Mouse (Mus musculus) midbrain, postnatal 0 days (tissue): Measurements from ENCODE around the gene Gabra5. TPM values are rescaled to one million over a fixed set of nuclear protein-coding genes. Genes with fewer than 3 reads are reported as not detected.

Source experiments
- ATAC-seq: fragments of 200-750 bp; cut with Nextera tagmentation; 2 replicates; pipeline ENCODE4 v1.8.0; 2017; ENCODE audit warnings: moderate number of reproducible peaks, mild to moderate bottlenecking, moderate TSS enrichment, moderate library complexity; ENCODE audit not compliant: low FRiP score
- DNase-seq: peaks from one replicate; pipeline ENCODE4 v3.0.0-alpha.2; 2015; ENCODE audit warnings: low spot score
- H3K27ac ChIP-seq: fragments of 300-500 bp; sonication (generic); 2 replicates; pipeline ENCODE4 v1.5.1; 2014; ENCODE audit warnings: low read depth, mild to moderate bottlenecking, low read length, mixed read lengths
- H3K27me3 ChIP-seq: fragments of 300-500 bp; sonication (generic); 2 replicates; pipeline ENCODE4 v1.6.1; 2014; ENCODE audit warnings: low read length, control low read depth, mixed read lengths; ENCODE audit not compliant: insufficient read depth
- H3K36me3 ChIP-seq: fragments of 300-500 bp; sonication (generic); 2 replicates; pipeline ENCODE4 v1.6.1; 2014; ENCODE audit warnings: low read length, control low read depth, mixed read lengths; ENCODE audit not compliant: insufficient read depth
- H3K4me1 ChIP-seq: fragments of 300-500 bp; sonication (generic); 2 replicates; pipeline ENCODE4 v1.6.1; 2014; ENCODE audit warnings: mild to moderate bottlenecking, control low read depth, antibody characterized with exemption, low read length, mixed read lengths; ENCODE audit not compliant: insufficient read depth
- H3K4me2 ChIP-seq: fragments of 300-500 bp; sonication (generic); 2 replicates; pipeline ENCODE4 v1.6.1; 2014; ENCODE audit warnings: low read depth, mild to moderate bottlenecking, low read length, mixed read lengths; ENCODE audit not compliant: poor library complexity, severe bottlenecking
- H3K4me3 ChIP-seq: fragments of 300-500 bp; sonication (generic); 2 replicates; pipeline ENCODE4 v1.5.1; 2014; ENCODE audit warnings: low read depth, mild to moderate bottlenecking, low read length, moderate library complexity
- H3K9ac ChIP-seq: fragments of 300-500 bp; sonication (generic); replicated peaks from 2 replicates; pipeline ENCODE4 v1.6.1; 2014; ENCODE audit warnings: mild to moderate bottlenecking, low read length, moderate library complexity, mixed read lengths; ENCODE audit not compliant: poor library complexity, severe bottlenecking
- H3K9me3 ChIP-seq: fragments of 300-500 bp; sonication (generic); 2 replicates; pipeline ENCODE4 v1.6.1; 2016; ENCODE audit warnings: low read length, control low read depth
- CTCF ChIP-seq: IDR thresholded peaks from 2 replicates; pipeline ENCODE4 v1.5.1; 2016; ENCODE audit warnings: antibody characterized with exemption, mild to moderate bottlenecking
- WGBS: fragments of 180-500 bp; shearing (Covaris S2); extraction: QIAGEN DNeasy Blood & Tissue Kit; methylation state at CpG from one replicate; pipeline ENCODE4 v1.1.7; 2014; 5-methylcytosine and 5-hydroxymethylcytosine counted together
- polyA plus RNA-seq: library from polyadenylated mRNA; unstranded; fragments of >200 nt; fragmentation: Nextera tagmentation; extraction: Ambion mirVana; gene quantifications from 2 replicates; pipeline ENCODE4 v1.2.1, GENCODE M21; 2015
- total RNA-seq: library from RNA; depleted of rRNA; stranded (reverse); fragments of >200 nt; gene quantifications from 2 replicates; pipeline ENCODE4 v1.2.3, GENCODE M21; 2014; rRNA removed

Gene Gabra5
- total RNA-seq (84.4 and 88.7 TPM in 2 replicates), polyA plus RNA-seq (88.1 and 90.8 TPM in 2 replicates)

DNA sequence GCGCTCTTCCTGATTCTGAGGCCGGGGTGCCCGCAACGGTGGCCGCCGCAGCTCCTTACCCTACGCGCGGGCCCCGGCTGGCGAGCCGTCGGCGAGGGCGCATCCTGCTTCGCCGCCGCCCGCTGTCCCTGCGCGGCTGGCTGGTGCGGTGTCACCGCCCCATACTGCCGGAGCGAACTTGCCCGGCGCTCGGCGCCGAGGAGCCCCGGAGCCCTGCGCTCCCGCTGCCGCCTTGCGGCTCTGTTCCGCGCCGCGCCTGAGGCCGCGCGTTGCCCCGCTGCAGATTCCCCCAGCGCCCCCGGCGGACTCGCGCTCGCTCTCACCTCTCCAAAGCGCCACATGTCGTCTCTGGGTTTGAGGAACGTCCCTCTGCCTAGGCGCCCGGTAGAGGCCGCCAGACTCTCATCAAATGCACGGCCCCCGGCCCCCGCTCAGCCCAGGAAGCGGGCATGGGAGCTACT, at the start of gene Gabra5:
Gene Gabra5, minus strand, starts transcription at position 379 of the 461 bp plus-strand sequence.
- peak; percentile 77 for TF ChIP-seq CTCF
- WGBS, result under 1% methylated on average over 59 of the region's 59 CpGs
- no peaks in the 10 kb centered on the region for H3K36me3 ChIP-seq

DNA sequence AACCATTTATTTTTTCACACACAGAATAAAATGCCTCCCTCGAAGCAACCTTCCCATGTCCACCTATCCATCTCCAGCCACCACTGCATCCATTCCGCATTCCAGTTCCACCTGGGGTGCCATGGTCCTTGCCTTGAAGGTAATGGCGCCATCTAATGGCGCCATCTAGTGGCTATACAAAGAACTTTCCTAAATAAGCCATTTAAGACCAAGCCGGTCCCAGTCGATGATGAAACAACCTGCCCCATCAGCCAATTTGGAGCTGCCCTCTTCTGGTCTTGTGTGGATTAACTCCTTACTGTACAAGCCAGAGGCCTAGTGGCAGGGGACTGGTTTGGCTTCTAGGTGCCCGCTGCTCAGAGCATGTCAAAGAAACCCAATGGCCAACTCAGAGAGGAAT, 28.7 kb upstream of the Gabra5 start:
- H3K4me2 ChIP-seq, result no peak overlapping the region
- H3K27ac ChIP-seq, result no peak overlapping the region
- no peaks in the 10 kb centered on the region for H3K36me3 ChIP-seq
- no peaks in the 10 kb centered on the region for H3K9me3 ChIP-seq
- H3K9ac ChIP-seq, result no peak overlapping the region
- H3K4me3 ChIP-seq, result no peak overlapping the region
- no peaks in the 10 kb centered on the region for H3K27me3 ChIP-seq
- peak; percentile 23 for DNase-seq
- WGBS, result 22% methylated on average over 7 of the region's 7 CpGs
- no peaks in the 10 kb centered on the region for H3K4me1 ChIP-seq
- ATAC-seq, result no peak
- peak; percentile 53 for TF ChIP-seq CTCF

More for the DNA sequence above, at the start of gene Gabra5:
- Histone ChIP-seq H3K4me3 (peak within 1 kb of the TSS; percentile 70), H3K4me1 (no peaks in the 10 kb centered on the region), H3K9ac (peak within 1 kb of the TSS; percentile 77), H3K9me3 (no peaks in the 10 kb centered on the region), H3K4me2 (peak within 1 kb of the TSS; percentile 80), H3K27me3 (peaks cover 6% of the 10 kb centered on the region; the same call in 1 of the 2 replicates), H3K27ac (peak within 1 kb of the TSS; percentile 72)
- DNase-seq, result peak; percentile 84
- peak; percentile 81 for ATAC-seq

DNA sequence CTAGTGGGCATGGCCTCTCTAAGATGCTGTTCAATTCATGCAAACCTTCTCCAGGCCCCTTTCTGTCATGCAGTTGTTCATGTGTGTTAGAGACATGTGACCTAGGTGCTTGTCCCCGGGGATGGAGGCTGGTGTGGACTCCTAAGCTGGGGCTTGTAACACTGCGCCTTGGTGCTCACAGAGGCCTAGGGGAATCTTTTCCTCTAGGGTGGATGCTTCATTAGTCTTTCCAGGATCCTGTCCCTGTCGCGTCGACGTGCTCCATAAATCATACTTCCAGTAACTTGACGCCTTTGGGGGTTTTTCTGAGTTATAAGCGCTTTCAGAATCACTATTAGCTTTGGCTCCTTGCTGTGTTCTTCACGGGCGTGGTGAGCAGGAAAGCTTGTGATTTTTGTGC, 22.8 kb upstream of the Gabra5 start:
- no peak for TF ChIP-seq CTCF

DNA sequence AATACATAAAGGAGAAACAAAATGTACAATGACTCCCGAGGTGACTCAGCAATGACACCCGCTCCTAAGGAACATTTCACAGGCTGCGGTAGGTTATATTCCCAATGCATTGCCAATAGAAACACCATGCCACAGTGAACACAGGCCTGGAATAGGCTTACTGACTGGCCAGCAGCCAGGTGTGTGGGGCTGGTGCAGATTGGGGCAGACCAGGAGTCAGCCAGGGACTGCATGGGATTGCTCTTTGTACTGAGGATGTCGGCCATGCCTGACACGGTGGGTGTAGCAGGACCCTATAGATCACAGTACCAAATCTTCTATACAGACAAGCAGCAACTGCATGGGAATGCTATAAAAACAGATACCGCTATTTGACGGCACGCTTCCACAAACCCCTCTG, 20.1 kb upstream of the Gabra5 start:
- H3K36me3 ChIP-seq, result no peaks in the 10 kb centered on the region
- WGBS, result 91% methylated on average over 8 of the region's 8 CpGs
- no peak overlapping the region for H3K27ac ChIP-seq
- no peak overlapping the region for H3K9ac ChIP-seq
- DNase-seq (no peak), ATAC-seq (no peak; the same call in 1 of the 2 replicates)
- no peak for TF ChIP-seq CTCF
- no peaks in the 10 kb centered on the region for H3K4me1 ChIP-seq
- no peaks in the 10 kb centered on the region for H3K27me3 ChIP-seq
- H3K4me2 ChIP-seq, result no peak overlapping the region
- H3K9me3 ChIP-seq, result no peaks in the 10 kb centered on the region
- H3K4me3 ChIP-seq, result no peak overlapping the region

More for the DNA sequence above, 22.8 kb upstream of the Gabra5 start:
- H3K4me1 ChIP-seq, result no peaks in the 10 kb centered on the region
- 91% methylated on average over 10 of the region's 10 CpGs for WGBS
- ATAC-seq (no peak), DNase-seq (no peak)
- no peaks in the 10 kb centered on the region for H3K27me3 ChIP-seq
- H3K4me2 ChIP-seq, result no peak overlapping the region
- no peaks in the 10 kb centered on the region for H3K9me3 ChIP-seq
- H3K27ac ChIP-seq, result no peak overlapping the region
- no peak overlapping the region for H3K4me3 ChIP-seq
- no peak overlapping the region for H3K9ac ChIP-seq
- H3K36me3 ChIP-seq, result no peaks in the 10 kb centered on the region

DNA sequence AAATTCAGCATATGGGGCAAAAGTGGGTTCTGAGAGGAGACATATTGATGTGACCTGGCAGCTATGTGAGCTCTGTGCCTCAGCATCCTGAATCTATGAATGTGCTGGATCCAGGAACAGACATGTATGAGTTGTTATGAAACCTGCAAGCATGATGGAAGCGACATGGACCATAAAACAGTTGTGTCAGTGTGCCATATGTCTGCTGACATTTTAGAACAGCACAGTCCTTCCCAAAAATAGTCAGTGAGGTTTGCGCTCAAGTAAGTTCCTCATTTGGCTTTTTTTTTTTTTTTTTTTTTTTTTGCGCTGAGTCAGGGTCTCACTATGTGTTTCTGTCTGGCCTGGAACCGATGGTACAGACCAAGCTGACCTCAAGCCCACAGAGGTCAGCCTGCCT, 19.6 kb upstream of the Gabra5 start:
- DNase-seq, result no peak
- H3K27ac ChIP-seq, result no peak overlapping the region
- H3K9ac ChIP-seq, result no peak overlapping the region
- ATAC-seq, result no peak
- H3K9me3 ChIP-seq, result no peaks in the 10 kb centered on the region
- no peaks in the 10 kb centered on the region for H3K36me3 ChIP-seq
- TF ChIP-seq CTCF, result no peak
- H3K27me3 ChIP-seq, result no peaks in the 10 kb centered on the region
- WGBS, result 89% methylated on average over 4 of the region's 4 CpGs
- no peaks in the 10 kb centered on the region for H3K4me1 ChIP-seq
- no peak overlapping the region for H3K4me3 ChIP-seq
- H3K4me2 ChIP-seq, result no peak overlapping the region

DNA sequence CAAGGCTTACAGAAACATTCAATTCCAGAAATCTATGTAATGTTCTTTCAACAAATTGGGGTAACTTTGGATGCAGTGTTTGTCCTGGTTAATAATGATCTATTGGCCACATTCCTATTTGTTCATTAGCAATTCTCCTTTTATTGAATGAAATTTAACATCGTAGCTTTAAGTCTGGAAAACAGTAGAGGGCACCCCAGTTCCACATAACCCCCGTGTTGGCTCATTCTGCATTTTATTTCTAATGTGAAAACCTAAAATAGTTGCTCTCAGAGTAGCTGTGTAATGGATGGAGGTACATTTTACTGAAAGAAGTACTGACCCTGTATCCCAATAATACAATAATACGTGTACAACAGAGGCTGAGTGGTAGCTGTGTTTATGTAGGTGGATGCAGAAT, 3.1 kb upstream of the Gabra5 start:
- Histone ChIP-seq H3K9me3 (no peaks in the 10 kb centered on the region), H3K4me3 (no peak overlapping the region), H3K4me2 (no peak overlapping the region), H3K27ac (no peak overlapping the region), H3K9ac (no peak overlapping the region), H3K27me3 (peaks cover 6% of the 10 kb centered on the region; the same call in 1 of the 2 replicates), H3K4me1 (no peaks in the 10 kb centered on the region), H3K36me3 (no peaks in the 10 kb centered on the region)
- peak; percentile 83 for TF ChIP-seq CTCF
- ATAC-seq (no peak), DNase-seq (peak; percentile 88)
- WGBS, result 20% methylated on average over 3 of the region's 3 CpGs
